Comparison of ENCODE assay signal across 25 mouse cellular contexts in genomic region chr2:80322878-80323277, GRCm38 (mm10). TPM values are rescaled to one million over a fixed set of nuclear protein-coding genes. Genes with fewer than 3 reads are reported as not detected.
"Had no signal": no experiment of that assay in that cellular context is flagged by ENCODE, and none has a peak within 500 bp of the region (broad histone marks: within the 10 kb centered on the region; RNA-seq: fewer than 3 reads in every experiment).

No protein-coding gene starts in this region.

- H3K4me1 ChIP-seq: neural tube, embryonic 12.5 days; neural tube, embryonic 13.5 days; neural tube, embryonic 15.5 days; stomach, embryonic 15.5 days had no signal

- H3K4me3 ChIP-seq: neural tube, embryonic 12.5 days; neural tube, embryonic 13.5 days; neural tube, embryonic 15.5 days; stomach, embryonic 15.5 days had no signal

- H3K4me2 ChIP-seq: neural tube, embryonic 12.5 days; neural tube, embryonic 13.5 days; neural tube, embryonic 15.5 days; stomach, embryonic 15.5 days had no signal

- DNase-seq: retina, postnatal 1 day; right cerebral cortex, adult 18-20 months; right cerebral cortex, postnatal 14 days; right cerebral cortex, postnatal 25 days; right cerebral cortex, postnatal 4 days; spleen, adult 18-20 months; thymus, adult 18-20 months; thymus, adult 2 months; thymus, postnatal 14 days; thymus, postnatal 25 days; thymus, postnatal 36 days; thymus, postnatal 4 days had no signal

- H3K27ac ChIP-seq: neural tube, embryonic 12.5 days; neural tube, embryonic 13.5 days; neural tube, embryonic 15.5 days; stomach, embryonic 15.5 days; stomach, postnatal 0 days had no signal

- H3K9ac ChIP-seq: neural tube, embryonic 12.5 days; neural tube, embryonic 13.5 days; neural tube, embryonic 15.5 days; stomach, embryonic 15.5 days had no signal

- H3K27me3 ChIP-seq: neural tube, embryonic 12.5 days; neural tube, embryonic 13.5 days; neural tube, embryonic 15.5 days; stomach, embryonic 15.5 days had no signal

- H3K9me3 ChIP-seq: neural tube, embryonic 12.5 days; neural tube, embryonic 13.5 days; neural tube, embryonic 15.5 days; stomach, embryonic 15.5 days had no signal

RNA-seq across cellular contexts. Expression of gene Prdx6b, which starts 30.6 kb away (rescaled TPM):
- total RNA-seq: neutrophil, adult 5-6 weeks had no signal
- polyA plus RNA-seq: neural tube, embryonic 12.5 days; neural tube, embryonic 13.5 days; neural tube, embryonic 14.5 days; neural tube, embryonic 15.5 days; small intestine, adult 2 months; spleen, adult 2 months; stomach, embryonic 14.5 days; stomach, embryonic 16.5 days; stomach, postnatal 0 days; thymus, adult 2 months; thymus, postnatal 0 days; urinary bladder, adult 2 months had no signal
